Mouse (Mus musculus) adrenal gland, adult 18-20 months (tissue): ENCODE results near the gene Dmbt1. TPM values are rescaled to one million over a fixed set of nuclear protein-coding genes. Genes with fewer than 3 reads are reported as not detected.
"Not testable (repeated sequence)": the region's sequence is repeated elsewhere in the genome, so short reads cannot be mapped to it uniquely, and the experiment has no call there.

Experiments
- DNase-seq, 2 experiments: peaks; one replicate each; pipeline ENCODE4 v3.0.0; 2021 to 2022; ENCODE audit warnings: low spot score in 2 of 2
- long read RNA-seq, 2 experiments: library from polyadenylated mRNA; stranded (forward); transcript quantifications; one replicate each; pipeline ENCODE4 v2.0.0; 2021
- total RNA-seq, 2 experiments: library from RNA; stranded (reverse); gene quantifications; 1 replicate in 1 of 2; 2 replicates in 1 of 2; pipeline ENCODE4 v1.2.3; 2021

The Dmbt1 gene
- total RNA-seq, result not detected
- long read RNA-seq, experiment 1, result 0 reads
- long read RNA-seq, experiment 2, result 0 reads

DNA sequence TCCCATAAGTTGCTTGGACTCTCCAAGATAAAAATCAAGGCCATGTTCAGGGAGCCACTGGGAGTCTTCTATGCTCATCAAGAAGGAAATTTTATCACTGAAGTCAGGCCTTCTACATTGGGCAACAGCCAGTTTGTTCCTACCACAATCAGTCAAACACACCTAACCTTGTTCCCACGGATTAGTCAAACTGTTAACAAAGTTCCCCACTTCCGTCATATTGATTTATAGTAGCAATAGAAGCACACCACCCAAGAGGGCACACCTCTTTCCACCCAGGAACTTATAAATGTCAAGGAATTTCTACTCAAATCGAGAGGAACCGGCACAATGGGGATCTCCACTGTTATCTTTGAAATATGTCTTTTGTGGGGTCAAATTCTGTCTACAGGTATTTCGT, at the start of gene Dmbt1:
Gene Dmbt1, plus strand, starts transcription at position 299 of the 400 bp plus-strand sequence.
- DNase-seq, result no peak

DNA sequence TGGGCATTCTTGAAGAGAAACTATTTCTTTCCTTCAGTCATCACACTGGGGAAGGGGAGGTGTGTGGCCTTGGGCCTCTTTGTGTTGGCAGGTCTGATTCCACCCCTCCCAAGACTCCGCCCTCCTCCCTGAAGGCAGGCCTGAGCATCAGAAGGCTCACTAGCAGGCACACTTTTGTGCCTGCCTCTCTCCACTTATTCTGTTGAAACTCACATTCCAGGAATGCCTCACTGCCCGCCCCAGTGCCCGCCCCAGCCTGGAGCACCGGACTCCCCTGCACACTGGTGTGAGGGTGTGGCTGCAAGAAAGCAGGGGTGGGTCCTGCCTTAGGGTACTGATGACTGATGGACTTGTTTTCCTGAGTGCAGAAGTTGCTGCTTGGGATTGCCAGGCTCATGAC, 49.5 kb upstream of the Dmbt1 start:
- DNase-seq, result no peak

DNA sequence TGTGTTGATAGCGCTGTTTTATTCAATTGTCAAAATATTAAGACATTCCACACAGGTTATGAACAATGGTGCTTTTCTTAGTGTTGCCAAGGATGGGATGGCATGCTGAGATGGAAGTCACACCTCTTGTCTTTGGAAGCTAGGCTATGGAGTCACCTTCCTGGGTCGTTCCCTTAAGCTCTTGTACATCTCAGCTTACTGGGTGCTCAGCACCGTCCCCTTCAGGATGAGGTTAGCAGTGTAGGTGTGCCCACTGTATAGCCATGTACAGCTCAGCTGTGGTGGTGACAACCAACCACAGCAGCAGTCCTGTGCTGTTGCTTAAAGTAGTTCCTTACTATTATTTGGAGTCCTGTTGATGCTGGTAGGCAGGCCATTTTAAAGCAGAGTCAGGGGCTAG, 49.0 kb upstream of the Dmbt1 start:
- DNase-seq, result no peak

- no peak for DNase-seq
Measured at GRCm38 (mm10) chr7:130984294-130984693, 47.6 kb upstream of the Dmbt1 start.

DNA sequence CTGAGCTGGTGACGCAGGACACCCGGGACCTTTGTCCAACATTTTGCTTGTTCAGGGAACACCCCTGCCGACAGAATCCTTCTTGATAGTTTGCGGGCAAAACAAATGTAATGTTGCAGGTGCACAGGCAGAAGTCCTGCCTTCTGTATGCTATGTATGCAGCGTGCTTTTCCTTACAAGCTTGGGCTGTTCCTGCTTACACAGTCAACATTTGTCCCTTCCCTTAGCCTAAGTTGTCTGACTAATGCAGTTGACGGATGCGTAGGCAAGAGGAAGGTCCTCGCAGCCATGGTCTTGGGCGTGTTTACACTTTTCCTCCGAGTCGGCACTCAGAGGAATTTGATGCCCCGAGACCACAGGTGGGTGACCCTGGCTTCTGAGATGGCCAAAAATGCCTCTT, 46.7 kb upstream of the Dmbt1 start:
- DNase-seq, result no peak

- DNase-seq, result no peak
Measured at GRCm38 (mm10) chr7:130985716-130986115, 46.1 kb upstream of the Dmbt1 start.

- DNase-seq, result no peak
Measured at GRCm38 (mm10) chr7:130988146-130988545, 43.7 kb upstream of the Dmbt1 start.

DNA sequence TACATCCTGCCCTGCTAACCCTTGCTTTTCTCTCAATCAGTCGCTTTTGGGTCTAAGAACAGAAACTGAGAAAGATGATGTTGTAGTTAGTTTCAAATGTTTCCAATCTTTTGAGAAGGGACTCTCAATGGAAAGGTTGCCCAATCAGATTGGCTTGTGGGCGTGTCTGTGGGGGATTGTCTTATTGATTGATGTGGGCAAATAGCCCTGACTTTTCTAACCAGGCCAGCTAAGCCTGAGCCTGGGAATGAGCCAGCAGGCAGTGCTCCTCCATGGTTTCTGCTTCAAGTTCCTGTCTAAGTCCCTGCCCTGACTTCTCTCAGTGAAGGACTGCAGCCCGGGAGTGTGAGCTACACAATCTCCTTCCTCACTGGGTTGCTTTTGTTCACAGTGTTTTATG, 42.5 kb upstream of the Dmbt1 start:
- DNase-seq, result no peak

DNA sequence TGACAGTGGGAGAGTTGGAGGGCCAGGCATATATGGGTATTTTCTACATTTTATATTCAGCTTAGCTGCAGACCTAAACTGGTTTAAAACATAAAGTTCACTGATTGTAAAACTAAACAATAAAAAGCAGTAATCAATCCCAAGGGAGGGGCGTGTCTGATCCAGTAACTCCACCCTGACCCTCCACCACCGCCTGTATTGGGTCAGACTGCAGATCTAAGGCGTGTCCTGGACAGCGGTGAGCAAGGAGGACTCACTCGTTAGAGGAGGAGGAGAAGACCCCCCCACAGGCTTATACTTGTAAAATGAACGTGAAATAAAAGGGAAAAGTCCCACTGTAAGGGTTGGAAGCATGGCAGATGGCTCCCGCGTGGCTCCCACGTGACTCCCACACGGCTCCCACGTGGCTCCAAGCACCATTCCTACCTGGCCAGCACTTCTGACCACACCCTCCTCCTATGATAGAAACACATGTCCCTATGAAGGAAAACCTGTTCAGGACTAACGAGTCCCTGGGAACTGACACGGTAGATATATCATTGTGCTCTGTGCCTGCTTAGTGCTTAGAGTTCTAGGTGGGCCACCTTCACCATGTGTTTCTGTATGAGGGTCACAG, 40.6 kb upstream of the Dmbt1 start:
- DNase-seq, result no peak

GRCm38 (mm10) chr7:130993907-130994306, 37.9 kb upstream of the Dmbt1 start:
- no peak for DNase-seq

DNA sequence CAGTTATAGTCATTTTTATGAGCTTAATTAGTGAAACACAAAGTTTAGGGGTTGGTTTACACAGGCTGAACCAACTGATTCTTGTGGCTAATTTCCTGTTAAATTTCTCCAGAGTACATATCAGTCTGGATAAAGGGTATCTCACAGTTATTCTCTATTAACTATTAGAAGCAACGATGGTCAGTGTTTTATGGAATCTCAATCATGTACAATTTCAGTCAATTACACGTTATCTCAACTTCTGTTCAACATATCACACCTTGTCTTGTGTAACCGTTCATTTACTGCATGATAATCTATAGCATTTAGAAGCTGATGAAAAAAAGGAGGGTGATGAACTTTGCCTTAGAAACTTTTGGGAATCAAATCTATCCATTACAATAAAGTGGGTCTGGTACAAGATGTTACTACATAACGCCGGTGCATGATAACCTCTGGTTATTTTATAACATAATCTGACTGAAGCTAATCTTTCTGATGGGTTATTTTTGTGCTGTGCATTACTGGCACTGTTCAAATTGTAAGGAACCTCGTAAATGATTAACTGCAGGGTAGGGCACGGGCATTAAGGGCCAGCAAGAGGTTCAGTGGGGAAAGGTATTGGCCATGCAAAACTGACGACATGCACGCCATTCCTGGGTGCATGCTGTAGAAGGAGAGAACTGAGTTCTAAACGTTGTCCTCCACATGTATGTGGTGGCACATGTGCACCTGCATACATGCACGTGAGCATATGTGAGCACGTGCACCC, 29.7 kb upstream of the Dmbt1 start:
- DNase-seq, result no peak

GRCm38 (mm10) chr7:131004071-131004470, 27.8 kb upstream of the Dmbt1 start:
- DNase-seq, result no peak

DNA sequence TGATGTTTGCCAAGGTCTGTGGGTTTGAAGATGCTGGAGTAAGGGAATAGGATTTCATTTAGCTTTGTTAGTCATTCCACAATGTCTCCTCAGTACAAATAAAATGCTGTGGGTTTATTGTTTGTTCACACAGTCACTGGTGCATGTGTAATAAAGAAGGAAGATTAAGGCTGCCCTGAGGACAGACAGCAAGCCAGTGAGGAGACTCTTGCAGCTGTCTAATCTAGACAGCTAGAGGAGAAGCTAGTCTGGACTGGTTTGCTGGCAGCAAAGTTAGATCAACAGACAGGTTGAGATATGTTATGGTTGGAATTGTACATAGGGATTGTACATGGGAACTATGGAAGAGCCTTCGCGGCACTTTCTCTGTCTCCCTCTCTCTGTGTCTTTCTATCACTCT, 24.6 kb upstream of the Dmbt1 start:
- DNase-seq, result no peak

DNA sequence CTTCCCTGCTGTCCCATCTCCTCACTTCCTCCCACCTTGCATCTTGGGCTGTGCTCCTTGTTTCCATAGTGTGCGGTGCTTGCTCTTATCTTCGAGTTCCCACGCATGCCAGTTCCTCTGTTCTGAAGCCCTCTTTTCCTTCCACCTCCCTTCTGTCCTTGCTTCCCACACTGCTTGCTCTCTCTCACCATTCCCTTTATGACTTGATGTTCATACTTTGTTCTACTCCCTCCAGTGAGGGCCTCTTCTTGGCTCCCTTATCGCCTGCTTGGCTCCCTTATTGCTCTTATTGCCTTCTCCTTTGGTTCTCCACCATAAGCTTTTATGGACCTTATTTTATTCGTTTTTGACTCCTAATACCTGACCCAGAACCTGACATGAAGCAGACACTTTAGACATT, 22.7 kb upstream of the Dmbt1 start:
- DNase-seq, result no peak

DNA sequence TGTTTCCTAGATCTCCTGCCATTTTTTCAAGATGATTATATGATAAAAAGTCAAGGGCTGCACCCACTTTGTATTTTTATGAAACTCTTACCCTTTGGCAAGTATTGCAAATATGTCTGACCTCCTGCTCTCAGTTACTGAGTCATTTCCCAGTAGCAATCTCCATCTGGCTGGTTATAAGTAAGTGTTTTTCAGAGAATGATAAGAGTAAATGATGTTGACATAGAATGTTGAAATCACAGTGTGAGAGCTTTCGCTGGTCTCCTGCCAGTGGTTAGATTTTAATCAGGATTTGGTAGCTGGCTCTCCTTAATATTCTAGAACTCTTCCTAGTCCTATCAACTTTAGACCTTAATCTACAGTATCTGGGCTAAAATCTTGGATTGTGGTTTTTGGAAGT, 20.0 kb upstream of the Dmbt1 start:
- DNase-seq, result no peak

- DNase-seq, result no peak
Measured at GRCm38 (mm10) chr7:131019181-131019580, 12.7 kb upstream of the Dmbt1 start.

DNA sequence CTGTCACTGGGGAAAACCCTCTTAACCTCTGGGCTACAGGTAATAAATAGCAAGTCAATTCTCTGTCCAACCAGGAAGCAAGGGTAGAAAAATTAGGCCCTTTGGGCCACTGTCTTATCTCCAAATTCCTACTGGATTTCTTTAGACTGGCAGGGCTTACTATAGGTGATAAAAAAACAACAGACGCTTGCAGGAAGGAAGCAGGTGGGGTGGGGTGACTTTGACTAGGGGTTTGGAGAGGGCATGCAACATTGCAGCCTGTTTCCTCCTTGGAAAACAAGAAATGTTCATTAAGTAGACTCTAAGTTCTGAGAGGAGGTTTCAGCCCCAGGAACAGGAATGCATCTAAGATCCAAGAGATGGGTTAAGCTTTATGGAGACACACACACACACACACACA, 7.0 kb upstream of the Dmbt1 start:
- DNase-seq, result no peak

DNA sequence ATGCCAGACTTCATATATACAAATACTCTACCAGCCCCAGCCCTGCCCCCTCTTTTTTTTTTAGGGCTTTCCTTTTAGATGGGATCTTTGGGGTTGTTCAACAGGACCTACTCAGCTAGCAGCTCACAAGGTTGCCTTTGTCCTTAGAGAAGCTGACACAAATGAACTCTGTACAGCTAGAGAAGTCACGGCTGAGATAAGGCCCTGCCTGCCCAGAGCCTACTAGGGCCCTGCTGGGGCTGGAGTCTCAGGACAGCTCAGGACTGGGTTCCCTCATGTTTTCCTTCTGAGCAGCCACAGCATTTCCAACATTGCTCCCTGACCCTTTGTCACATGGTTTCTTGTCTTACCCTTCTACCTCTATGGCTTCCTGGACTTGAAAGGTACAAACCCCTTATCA, 4.3 kb upstream of the Dmbt1 start:
- no peak for DNase-seq

GRCm38 (mm10) chr7:131036396-131036795, 4.5 kb downstream of the Dmbt1 start:
- DNase-seq, result no peak

DNA sequence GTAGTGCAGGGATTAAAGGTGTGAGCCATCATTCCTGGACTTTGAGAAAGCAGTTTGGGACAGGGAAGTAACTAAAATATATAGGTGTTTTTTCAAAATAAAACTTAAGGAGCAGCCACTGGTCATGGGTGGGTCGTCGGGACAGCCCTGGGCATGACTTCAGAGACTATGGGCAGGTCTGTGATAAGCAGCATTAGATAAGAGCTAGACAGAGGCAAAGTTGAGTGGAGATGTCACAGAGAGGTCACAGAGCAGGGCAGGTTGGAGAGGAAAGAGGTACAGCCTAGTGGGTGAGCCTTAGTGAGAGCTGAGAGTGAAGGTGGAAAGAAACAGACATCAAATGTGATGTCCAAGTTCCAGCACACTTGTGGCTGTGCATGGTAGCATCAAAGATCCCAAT, 5.2 kb downstream of the Dmbt1 start:
- no peak for DNase-seq

- DNase-seq, result not testable (repeated sequence)
Measured at GRCm38 (mm10) chr7:131040760-131041159, 8.9 kb downstream of the Dmbt1 start.

- no peak for DNase-seq
Measured at GRCm38 (mm10) chr7:131042657-131043056, 10.8 kb downstream of the Dmbt1 start.

DNA sequence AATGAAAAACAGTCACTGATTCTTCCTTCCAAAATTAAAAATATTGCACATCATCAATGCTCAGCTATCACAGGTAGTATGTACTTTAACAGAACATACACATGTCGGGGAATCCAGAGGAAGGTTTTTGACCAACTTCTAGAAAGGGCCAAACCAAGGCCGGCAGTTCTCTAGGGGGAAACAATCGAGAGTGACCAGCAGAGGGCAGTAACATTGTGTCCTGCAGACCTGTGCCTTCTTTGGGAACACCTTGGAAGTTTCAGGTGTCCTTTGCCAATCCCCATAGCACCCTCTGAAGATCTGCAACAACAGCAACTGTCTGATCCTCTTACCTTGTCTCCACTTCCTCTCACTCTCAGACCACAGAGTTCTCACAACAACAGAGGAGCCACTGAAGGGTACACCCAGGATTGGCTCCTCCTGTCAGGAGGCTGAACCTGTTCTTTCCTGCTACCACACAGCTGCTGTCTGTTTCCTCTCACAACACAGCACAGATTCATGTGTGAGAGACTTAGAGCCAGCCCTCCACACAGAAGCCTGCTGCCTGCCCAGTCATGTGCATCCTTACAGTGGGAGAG, 13.5 kb downstream of the Dmbt1 start:
- not testable (repeated sequence) for DNase-seq
